Mouse (Mus musculus): ENCODE data around the gene Cox11.

DNA sequence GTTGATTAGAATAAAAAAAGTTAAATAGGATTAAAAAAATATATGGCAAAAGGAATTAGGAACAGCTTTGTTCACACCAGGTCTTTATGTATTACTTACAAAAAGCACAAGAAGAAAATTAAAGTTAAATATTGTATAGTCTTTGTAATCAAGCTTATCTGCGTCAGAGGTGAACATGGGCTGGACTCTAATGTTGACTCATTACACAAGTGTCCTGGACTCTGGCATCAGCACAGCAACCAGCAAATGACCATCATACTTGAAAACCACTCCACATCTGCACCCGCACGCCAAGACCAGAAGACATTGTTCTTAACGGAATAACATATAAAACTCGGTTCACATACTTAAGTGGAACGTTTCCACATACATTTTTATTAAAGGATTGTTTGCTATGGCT is 29.4 kb downstream of the Cox11 start:
- TF ChIP-seq CTCF (IDR thresholded peaks at IDR 0.05; ENCODE audit: control insufficient read depth, insufficient read depth, low read length): no peak
- TF ChIP-seq POLR2A (IDR thresholded peaks at IDR 0.05; ENCODE audit: borderline replicate concordance, control insufficient read depth, low read depth, low read length): no peak

Measured in bone marrow, adult 2 months (tissue).